Mouse (Mus musculus): ENCODE data around the gene Enthd1.

- TF ChIP-seq POLR2A (IDR thresholded peaks at IDR 0.05; ENCODE audit: insufficient read length, low read depth) (no peak), MAX (IDR thresholded peaks at IDR 0.05; ENCODE audit: low read depth) (no peak), SRF (IDR thresholded peaks at IDR 0.05; ENCODE audit: control insufficient read depth, insufficient read length, low read depth) (no peak), MYOG (IDR thresholded peaks at IDR 0.05; ENCODE audit: control insufficient read depth in 1 of 3, insufficient read depth in 1 of 3, insufficient read length in 2 of 3, low read depth in 2 of 3) (no peak)
Observed at GRCm38 (mm10) chr15:80590641-80591040, 25.7 kb upstream of the Enthd1 start.
